Mouse (Mus musculus) heart, embryonic 14.5 days (tissue): ENCODE data around the gene Gm5936. TPM values are rescaled to one million over a fixed set of nuclear protein-coding genes. Genes with fewer than 3 reads are reported as not detected.
"Not testable (repeated sequence)": the region's sequence is repeated elsewhere in the genome, so short reads cannot be mapped to it uniquely, and the experiment has no call there.

Experiments
- ATAC-seq: fragments of 200-750 bp; cut with Nextera tagmentation; 2 replicates; pipeline ENCODE4 v1.8.0; 2017; ENCODE audit warnings: low read depth, moderate TSS enrichment; ENCODE audit not compliant: insufficient number of reproducible peaks, insufficient read depth, low FRiP score
- H3K27ac ChIP-seq, 2 experiments: fragments of 200-500 bp in 1 of 2; fragments of 300-500 bp in 1 of 2; sonication (generic) in 1 of 2; replicated peaks in 1 of 2; 2 replicates each; pipeline ENCODE4 v1.5.1; 2012 to 2014; ENCODE audit warnings: low read depth in 2 of 2, low read length in 2 of 2, control low read depth in 1 of 2, mild to moderate bottlenecking in 1 of 2, mixed read lengths in 1 of 2; ENCODE audit not compliant: control insufficient read depth in 1 of 2, insufficient read depth in 1 of 2
- H3K27me3 ChIP-seq: fragments of 300-500 bp; sonication (generic); 2 replicates; pipeline ENCODE4 v1.6.1; 2014; ENCODE audit warnings: mild to moderate bottlenecking, low read length, control low read depth; ENCODE audit not compliant: control insufficient read depth, insufficient read depth
- H3K36me3 ChIP-seq: fragments of 300-500 bp; sonication (generic); 2 replicates; pipeline ENCODE4 v1.6.1; 2014; ENCODE audit warnings: mild to moderate bottlenecking, control low read depth, low read length, mixed read lengths; ENCODE audit not compliant: control insufficient read depth, insufficient read depth
- H3K4me1 ChIP-seq, 2 experiments: fragments of 200-500 bp in 1 of 2; fragments of 300-500 bp in 1 of 2; sonication (generic) in 1 of 2; 2 replicates each; pipeline ENCODE4 v1.6.1; 2012 to 2014; ENCODE audit warnings: low read length in 2 of 2, control low read depth in 1 of 2, mixed read lengths in 1 of 2; ENCODE audit not compliant: control insufficient read depth in 2 of 2, insufficient read depth in 2 of 2
- H3K4me2 ChIP-seq: fragments of 300-500 bp; sonication (generic); 2 replicates; pipeline ENCODE4 v1.6.1; 2014; ENCODE audit warnings: mild to moderate bottlenecking, low read length
- H3K4me3 ChIP-seq, 2 experiments: fragments of 200-500 bp in 1 of 2; fragments of 300-500 bp in 1 of 2; sonication (generic) in 1 of 2; 2 replicates each; pipeline ENCODE4 v1.5.1; 2012 to 2014; ENCODE audit warnings: low read length in 2 of 2, mild to moderate bottlenecking in 2 of 2, control low read depth in 1 of 2, low read depth in 1 of 2, moderate library complexity in 1 of 2; ENCODE audit not compliant: control insufficient read depth in 1 of 2, insufficient read depth in 1 of 2
- H3K9ac ChIP-seq: fragments of 300-500 bp; sonication (generic); 2 replicates; pipeline ENCODE4 v1.6.1; 2014; ENCODE audit warnings: mild to moderate bottlenecking, low read length
- H3K9me3 ChIP-seq: fragments of 300-500 bp; sonication (generic); 2 replicates; pipeline ENCODE4 v1.6.1; 2016; ENCODE audit warnings: low read length, control low read depth; ENCODE audit not compliant: control insufficient read depth
- WGBS: fragments of 180-500 bp; shearing (Covaris S2); extraction: QIAGEN DNeasy Blood & Tissue Kit; methylation state at CpG from one replicate; pipeline ENCODE4 v1.1.7; 2014; 5-methylcytosine and 5-hydroxymethylcytosine counted together
- polyA plus RNA-seq: library from polyadenylated mRNA; unstranded; fragments of >200 nt; fragmentation: Nextera tagmentation; extraction: Ambion mirVana; gene quantifications from 2 replicates; pipeline ENCODE4 v1.2.1, GENCODE M21; 2014

Gene Gm5936
- not detected in 2 replicates for polyA plus RNA-seq

DNA sequence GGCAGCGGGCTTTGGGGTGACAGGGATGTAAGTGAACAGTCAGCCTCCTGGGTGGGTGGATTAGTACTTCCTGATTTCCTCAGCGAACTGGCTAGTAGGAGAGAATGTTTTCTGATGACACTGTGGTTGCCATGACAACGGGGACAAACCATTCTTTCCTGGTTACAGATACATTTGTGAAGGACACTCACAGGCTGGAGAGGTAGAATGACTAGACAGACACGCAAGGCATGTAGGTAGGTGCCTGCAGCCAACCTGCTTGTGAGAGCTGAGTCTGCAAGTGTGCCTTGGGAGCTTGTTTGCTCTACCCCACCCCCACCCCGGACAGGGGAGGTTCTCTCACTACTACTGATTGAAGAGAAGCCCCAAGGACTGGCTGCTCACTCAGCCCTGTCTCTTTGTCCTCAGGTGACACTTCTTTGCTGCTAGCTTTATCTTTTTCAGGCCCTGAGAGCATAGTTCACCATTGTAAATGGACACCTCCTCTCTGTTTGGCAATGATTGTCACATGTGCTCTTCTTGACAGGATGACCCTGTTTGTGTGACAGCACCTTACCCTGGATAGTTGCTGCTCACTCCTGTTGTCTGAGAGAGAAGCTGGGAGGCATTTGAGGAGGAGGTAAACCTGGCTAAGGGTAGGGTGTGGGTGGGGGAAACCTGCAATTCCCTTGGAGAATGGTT lies at the start of gene Gm5936:
TSS of gene Gm5936 (plus strand) at position 355 of the 681 bp plus-strand sequence.
- H3K27ac ChIP-seq, H3K36me3 ChIP-seq, H3K9me3 ChIP-seq, H3K4me2 ChIP-seq, H3K4me1 ChIP-seq, H3K27me3 ChIP-seq, H3K4me3 ChIP-seq, ATAC-seq, H3K9ac ChIP-seq: not testable (repeated sequence)
- WGBS, result 39% methylated on average over 3 of the region's 5 CpGs

DNA sequence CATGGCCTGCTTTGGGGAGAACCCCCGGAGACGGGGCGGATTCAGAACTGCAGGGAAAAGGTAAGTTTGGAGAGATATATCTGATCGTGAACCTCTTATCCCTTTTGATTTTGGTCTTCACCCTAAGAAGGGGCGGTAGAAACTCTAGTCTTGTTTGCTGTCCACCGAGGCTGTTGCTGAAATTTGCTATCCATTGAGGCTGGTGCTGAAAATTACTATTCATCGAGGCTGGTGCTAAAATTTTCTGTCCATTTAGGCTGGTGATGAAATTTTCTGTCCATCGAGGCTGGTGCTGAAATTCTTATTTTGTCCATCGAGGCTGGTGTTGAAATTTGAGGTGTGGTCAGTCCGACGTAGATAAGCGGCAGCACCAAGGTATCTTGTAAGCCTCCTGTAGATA lies 19.1 kb downstream of the Gm5936 start:
- not testable (repeated sequence) for H3K4me2 ChIP-seq, H3K4me3 ChIP-seq, H3K27ac ChIP-seq, H3K36me3 ChIP-seq, H3K4me1 ChIP-seq, H3K9me3 ChIP-seq, H3K27me3 ChIP-seq, H3K9ac ChIP-seq, ATAC-seq
- WGBS, result 85% methylated on average over 12 of the region's 12 CpGs

DNA sequence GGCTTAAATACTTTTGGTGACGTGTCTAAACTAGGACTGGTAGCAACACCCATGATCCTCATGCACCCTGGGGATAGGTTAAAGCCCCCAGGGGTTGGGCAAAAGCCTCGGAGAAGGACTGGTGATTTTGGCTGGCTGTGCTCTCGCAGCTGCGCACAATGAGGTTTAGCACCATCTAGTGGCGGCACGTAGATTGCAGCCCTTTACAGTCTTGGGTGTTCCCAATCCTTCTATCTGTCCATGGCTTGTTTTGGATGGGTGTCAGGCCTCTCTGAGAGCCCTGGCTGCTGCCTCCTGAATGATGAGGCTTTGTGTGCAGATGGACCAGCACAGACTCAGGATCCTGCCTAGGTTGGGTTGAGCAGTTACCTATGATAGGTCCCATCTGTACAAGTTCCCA lies 43.1 kb downstream of the Gm5936 start:
- not testable (repeated sequence) for H3K4me1 ChIP-seq, H3K27me3 ChIP-seq, H3K9me3 ChIP-seq, H3K4me2 ChIP-seq, H3K4me3 ChIP-seq, H3K27ac ChIP-seq, H3K9ac ChIP-seq, ATAC-seq, H3K36me3 ChIP-seq
- 19% methylated on average over 3 of the region's 6 CpGs for WGBS

Other genes with a start within 250 kb of the Gm5936 start
- gene Olfr1325, start 244.5 kb upstream of the Gm5936 start, polyA plus RNA-seq, result not detected in 2 replicates
- not detected in 2 replicates for gene Gm5640, start 191.6 kb upstream of the Gm5936 start, polyA plus RNA-seq
- gene Gm6890, start 96.3 kb upstream of the Gm5936 start, polyA plus RNA-seq, result not detected in 2 replicates
- gene Gab3, start 248.3 kb downstream of the Gm5936 start, polyA plus RNA-seq, result 3.3 TPM in 2 replicates